Mouse (Mus musculus): Measurements from ENCODE around the gene Tcam1. TPM values are rescaled to one million over a fixed set of nuclear protein-coding genes. Genes with fewer than 3 reads are reported as not detected.
A peak's percentile ranks its signal among the peaks of the same experiment; 100 is the strongest.

Gene Tcam1
- polyA plus RNA-seq, 2 experiments, result 0.09 to 0.20 TPM

DNA sequence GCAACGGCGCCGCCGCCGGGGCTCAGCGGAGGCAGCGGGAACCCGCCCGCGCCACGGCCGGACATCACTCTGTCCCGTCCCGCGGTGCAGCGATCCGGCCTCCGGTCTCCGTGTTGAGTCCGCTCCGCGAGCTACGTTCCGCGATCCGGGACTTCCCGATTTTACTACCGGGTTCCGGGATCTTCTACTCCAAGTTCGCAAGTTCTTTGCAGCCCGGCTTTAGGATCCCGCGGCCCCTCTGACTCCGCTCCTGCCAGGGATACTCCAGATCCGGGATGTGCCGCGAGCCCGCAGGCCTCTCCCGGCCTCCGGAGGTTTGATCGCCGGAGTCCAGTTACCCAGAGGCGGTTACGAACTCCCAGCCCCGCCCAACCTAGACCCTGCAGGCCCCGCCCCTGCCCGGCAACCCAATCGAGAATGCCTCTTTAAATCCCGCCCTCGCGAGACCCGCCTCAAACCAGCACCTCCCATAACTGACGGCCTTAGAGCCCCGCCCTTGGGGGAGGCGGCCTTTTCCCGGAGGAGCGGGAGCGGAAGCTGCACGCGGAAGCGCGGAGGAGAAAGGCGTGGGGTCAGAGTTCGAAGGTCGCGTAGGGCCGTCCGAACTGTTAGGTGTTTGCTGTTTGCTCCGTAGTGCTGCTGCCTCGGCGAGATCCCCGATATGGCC, 3.7 kb upstream of the Tcam1 start, which contains the start of gene Smarcd2:
Gene Smarcd2, minus strand, starts transcription at position 329 of the 667 bp plus-strand sequence.
- H3K27me3 ChIP-seq (ENCODE audit: control insufficient read depth, insufficient read depth, low read length), result no peaks in the 10 kb centered on the region
- peak within 1 kb of the TSS; percentile 92 for H3K4me2 ChIP-seq (ENCODE audit: low read depth)
- H3K4me1 ChIP-seq (replicated peaks; ENCODE audit: control insufficient read depth in 2 of 2, insufficient read depth in 2 of 2, low read length in 1 of 2), result peaks cover 17 to 37% of the 10 kb centered on the region in 2 experiments
- ATAC-seq (ENCODE audit: insufficient read depth) (peak; percentile 93), DNase-seq (ENCODE audit: low read depth in 3 of 3, low spot score in 3 of 3) (peak; percentile 98)
- H3K9ac ChIP-seq (replicated peaks), result peak within 1 kb of the TSS; percentile 95
- peak within 1 kb of the TSS; percentile 63 for H3K27ac ChIP-seq
- WGBS (ENCODE audit: insufficient replicate concordance), result under 1% methylated on average over 72 of the region's 72 CpGs
- no peaks in the 10 kb centered on the region for H3K9me3 ChIP-seq (ENCODE audit: control insufficient read depth, low read length)
- H3K36me3 ChIP-seq (replicated peaks; ENCODE audit: control insufficient read depth, insufficient read depth, low read depth), result no peaks in the 10 kb centered on the region; the same call in 1 of the 2 replicates
- peak within 1 kb of the TSS; percentile 76 to 85 for H3K4me3 ChIP-seq (ENCODE audit: insufficient read depth in 1 of 2, low read depth in 2 of 2, low read length in 2 of 2)
- TF ChIP-seq CTCF (IDR thresholded peaks at IDR 0.05; ENCODE audit: low read depth) (no peak), EP300 (IDR thresholded peaks at IDR 0.05; ENCODE audit: low read depth) (peak; percentile 47)

DNA sequence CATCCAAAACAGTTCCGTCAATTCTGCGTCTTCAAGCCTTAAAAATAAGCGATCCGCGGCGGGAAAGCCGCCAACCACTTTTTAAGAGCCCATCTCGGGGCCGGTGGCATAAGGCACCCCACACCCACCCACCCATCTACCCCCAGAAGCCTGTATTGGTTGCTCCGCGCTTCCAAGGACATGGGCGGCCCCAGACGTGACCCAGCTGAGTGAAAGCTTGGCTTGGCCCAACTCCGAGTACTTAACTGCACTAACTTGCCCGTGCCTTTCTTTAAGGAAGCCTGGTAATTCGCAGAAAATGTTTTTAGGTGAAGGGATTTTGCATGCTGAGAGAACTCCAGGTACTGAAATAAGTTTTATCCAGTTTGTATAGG, 3.2 kb upstream of the Tcam1 start:
- no peak for DNase-seq (ENCODE audit: low read depth in 3 of 3, low spot score in 3 of 3)
- H3K4me3 ChIP-seq (ENCODE audit: insufficient read depth in 1 of 2, low read depth in 2 of 2, low read length in 2 of 2), result peak overlapping the region; percentile 67 to 85
- no peak for TF ChIP-seq CTCF (IDR thresholded peaks at IDR 0.05; ENCODE audit: low read depth)
- TF ChIP-seq EP300 (IDR thresholded peaks at IDR 0.05; ENCODE audit: low read depth), result no peak
- peak; percentile 9; the same call in 1 of the 2 replicates for ATAC-seq (ENCODE audit: insufficient read depth)
- H3K4me1 ChIP-seq (replicated peaks; ENCODE audit: control insufficient read depth in 2 of 2, insufficient read depth in 2 of 2, low read length in 1 of 2), result peaks cover 17 to 37% of the 10 kb centered on the region in 2 experiments
- WGBS (ENCODE audit: insufficient replicate concordance), result 7% methylated on average over 16 of the region's 16 CpGs
- peak overlapping the region; percentile 66 for H3K9ac ChIP-seq (replicated peaks)
- no peaks in the 10 kb centered on the region for H3K9me3 ChIP-seq (ENCODE audit: control insufficient read depth, low read length)
- H3K27me3 ChIP-seq (ENCODE audit: control insufficient read depth, insufficient read depth, low read length), result no peaks in the 10 kb centered on the region
- peak overlapping the region; percentile 87 for H3K4me2 ChIP-seq (ENCODE audit: low read depth)
- no peaks in the 10 kb centered on the region for H3K36me3 ChIP-seq (replicated peaks; ENCODE audit: control insufficient read depth, insufficient read depth, low read depth)
- H3K27ac ChIP-seq, result peak overlapping the region; percentile 63

DNA sequence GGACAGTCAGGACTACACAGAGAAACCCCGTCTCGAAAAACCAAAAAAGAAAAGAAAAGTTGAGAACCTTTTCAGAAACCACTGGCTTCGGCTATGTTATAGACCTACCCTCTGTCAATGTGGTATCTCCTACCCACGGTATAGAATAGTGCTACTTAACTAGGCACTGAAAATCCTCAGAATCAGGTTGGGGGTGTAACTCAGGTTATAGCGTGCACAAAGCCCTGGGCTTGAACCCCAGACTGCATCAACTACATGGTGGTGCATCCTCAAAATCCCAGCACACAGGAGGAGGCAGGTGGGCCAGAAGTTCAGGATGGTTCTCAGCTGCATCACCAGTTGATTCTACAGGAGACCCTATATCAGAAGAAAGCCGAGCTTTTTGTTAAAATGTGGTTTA, 2.7 kb upstream of the Tcam1 start:
- no peak for ATAC-seq (ENCODE audit: insufficient read depth)
- Histone ChIP-seq H3K27ac (no peak overlapping the region), H3K9me3 (ENCODE audit: control insufficient read depth, low read length) (no peaks in the 10 kb centered on the region), H3K4me3 (ENCODE audit: insufficient read depth in 1 of 2, low read depth in 2 of 2, low read length in 2 of 2) (peak overlapping the region in 1 of 2 experiments; percentile 85; a peak in 1 of 4 replicates), H3K4me2 (ENCODE audit: low read depth) (peak overlapping the region; percentile 87), H3K36me3 (replicated peaks; ENCODE audit: control insufficient read depth, insufficient read depth, low read depth) (no peaks in the 10 kb centered on the region), H3K27me3 (ENCODE audit: control insufficient read depth, insufficient read depth, low read length) (no peaks in the 10 kb centered on the region), H3K9ac (replicated peaks) (no peak overlapping the region), H3K4me1 (replicated peaks; ENCODE audit: control insufficient read depth in 2 of 2, insufficient read depth in 2 of 2, low read length in 1 of 2) (peaks cover 17 to 34% of the 10 kb centered on the region in 2 experiments)
- no peak for DNase-seq (ENCODE audit: low read depth in 3 of 3, low spot score in 3 of 3)
- WGBS (ENCODE audit: insufficient replicate concordance), result 80% methylated on average over 6 of the region's 6 CpGs
- TF ChIP-seq EP300 (IDR thresholded peaks at IDR 0.05; ENCODE audit: low read depth), result no peak
- no peak for TF ChIP-seq CTCF (IDR thresholded peaks at IDR 0.05; ENCODE audit: low read depth)

DNA sequence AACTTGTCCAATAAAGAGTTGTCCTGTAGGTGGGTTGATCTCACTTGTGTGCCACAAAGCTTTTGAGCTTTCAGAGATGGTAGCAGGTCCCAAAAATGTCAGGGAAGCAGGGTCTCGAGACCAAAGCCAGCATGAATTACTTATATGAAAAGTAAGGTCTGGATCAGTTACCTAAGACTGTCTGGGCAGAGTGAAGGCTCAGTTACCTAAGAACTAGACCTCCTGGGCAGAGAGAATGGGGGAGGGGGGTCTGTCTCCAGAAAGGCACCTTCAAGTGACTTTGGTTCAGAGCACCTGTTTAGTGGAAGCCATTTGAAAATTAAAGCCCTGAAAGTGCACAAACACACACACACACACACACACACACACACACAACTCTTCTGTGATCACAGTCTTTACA, 2.1 kb upstream of the Tcam1 start:
- ATAC-seq (ENCODE audit: insufficient read depth) (no peak), DNase-seq (ENCODE audit: low read depth in 3 of 3, low spot score in 3 of 3) (no peak)
- Histone ChIP-seq H3K4me3 (ENCODE audit: insufficient read depth in 1 of 2, low read depth in 2 of 2, low read length in 2 of 2) (no peak overlapping the region), H3K4me2 (ENCODE audit: low read depth) (no peak overlapping the region), H3K27me3 (ENCODE audit: control insufficient read depth, insufficient read depth, low read length) (no peaks in the 10 kb centered on the region), H3K9me3 (ENCODE audit: control insufficient read depth, low read length) (no peaks in the 10 kb centered on the region), H3K36me3 (replicated peaks; ENCODE audit: control insufficient read depth, insufficient read depth, low read depth) (no peaks in the 10 kb centered on the region), H3K27ac (no peak overlapping the region), H3K9ac (replicated peaks) (no peak overlapping the region), H3K4me1 (replicated peaks; ENCODE audit: control insufficient read depth in 2 of 2, insufficient read depth in 2 of 2, low read length in 1 of 2) (peaks cover 13 to 30% of the 10 kb centered on the region in 2 experiments)
- WGBS (ENCODE audit: insufficient replicate concordance), result 65% methylated on average over 1 of the region's 1 CpGs
- no peak for TF ChIP-seq EP300 (IDR thresholded peaks at IDR 0.05; ENCODE audit: low read depth)
- no peak for TF ChIP-seq CTCF (IDR thresholded peaks at IDR 0.05; ENCODE audit: low read depth)

DNA sequence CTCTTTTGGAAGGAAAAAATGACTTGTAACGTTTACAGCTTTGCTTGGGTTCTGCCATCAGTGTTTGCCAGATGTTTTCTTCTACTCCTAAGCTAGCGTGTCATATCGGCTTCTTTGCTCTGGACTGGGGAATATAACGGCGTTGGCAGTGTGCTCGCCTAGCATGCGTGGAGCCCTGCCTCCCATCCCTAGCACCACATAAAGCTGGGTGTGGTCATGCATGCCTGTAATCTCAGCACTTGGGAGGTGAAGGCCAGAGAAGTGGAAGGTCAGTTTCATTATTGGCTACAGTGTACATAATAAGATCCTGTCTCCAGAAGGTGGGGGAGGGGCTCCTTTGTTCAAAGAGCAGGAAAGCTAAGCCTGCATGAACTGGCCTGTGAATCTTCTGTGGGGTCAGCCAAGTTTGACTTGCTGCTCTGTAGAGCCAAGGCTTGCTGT, 1.5 kb upstream of the Tcam1 start:
- no peaks in the 10 kb centered on the region for H3K9me3 ChIP-seq (ENCODE audit: control insufficient read depth, low read length)
- no peak for TF ChIP-seq EP300 (IDR thresholded peaks at IDR 0.05; ENCODE audit: low read depth)
- no peak for TF ChIP-seq CTCF (IDR thresholded peaks at IDR 0.05; ENCODE audit: low read depth)
- H3K27me3 ChIP-seq (ENCODE audit: control insufficient read depth, insufficient read depth, low read length), result no peaks in the 10 kb centered on the region
- H3K4me2 ChIP-seq (ENCODE audit: low read depth), result no peak overlapping the region
- H3K4me3 ChIP-seq (ENCODE audit: insufficient read depth in 1 of 2, low read depth in 2 of 2, low read length in 2 of 2), result no peak overlapping the region
- H3K4me1 ChIP-seq (replicated peaks; ENCODE audit: control insufficient read depth in 2 of 2, insufficient read depth in 2 of 2, low read length in 1 of 2), result peaks cover 11 to 30% of the 10 kb centered on the region in 2 experiments
- WGBS (ENCODE audit: insufficient replicate concordance), result 82% methylated on average over 7 of the region's 7 CpGs
- H3K27ac ChIP-seq, result no peak overlapping the region
- DNase-seq (ENCODE audit: low read depth in 3 of 3, low spot score in 3 of 3), result no peak
- H3K9ac ChIP-seq (replicated peaks), result no peak overlapping the region
- no peak for ATAC-seq (ENCODE audit: insufficient read depth)
- no peaks in the 10 kb centered on the region for H3K36me3 ChIP-seq (replicated peaks; ENCODE audit: control insufficient read depth, insufficient read depth, low read depth)
